ENCODE assay signal across 15 mouse cellular contexts in genomic region chr8:6958086-6958485, GRCm38 (mm10).
"Had no signal": no experiment of that assay in that cellular context is flagged by ENCODE, and none has a peak within 500 bp of the region (broad histone marks: within the 10 kb centered on the region; RNA-seq: fewer than 3 reads in every experiment).

No protein-coding gene starts in this region.

- H3K9me3 ChIP-seq: neural tube, embryonic 12.5 days; neural tube, embryonic 13.5 days; neural tube, embryonic 15.5 days; stomach, embryonic 15.5 days had no signal

- H3K36me3 ChIP-seq: neural tube, embryonic 12.5 days; neural tube, embryonic 13.5 days; neural tube, embryonic 15.5 days; stomach, embryonic 15.5 days had no signal

- H3K4me2 ChIP-seq: neural tube, embryonic 12.5 days; neural tube, embryonic 13.5 days; neural tube, embryonic 15.5 days; stomach, embryonic 15.5 days had no signal

- H3K27ac ChIP-seq: neural tube, embryonic 12.5 days; neural tube, embryonic 13.5 days; neural tube, embryonic 15.5 days; stomach, embryonic 15.5 days; stomach, postnatal 0 days had no signal

- H3K27me3 ChIP-seq: neural tube, embryonic 12.5 days; neural tube, embryonic 13.5 days; neural tube, embryonic 15.5 days; stomach, embryonic 15.5 days had no signal

- H3K9ac ChIP-seq: neural tube, embryonic 12.5 days; neural tube, embryonic 13.5 days; neural tube, embryonic 15.5 days; stomach, embryonic 15.5 days had no signal

- DNase-seq: right cerebral cortex, adult 18-20 months; right cerebral cortex, postnatal 14 days; right cerebral cortex, postnatal 25 days; right cerebral cortex, postnatal 4 days; thymus, adult 18-20 months; thymus, adult 2 months; thymus, postnatal 14 days; thymus, postnatal 25 days; thymus, postnatal 36 days; thymus, postnatal 4 days had no signal

- H3K4me1 ChIP-seq: neural tube, embryonic 12.5 days; neural tube, embryonic 13.5 days; neural tube, embryonic 15.5 days; stomach, embryonic 15.5 days had no signal

- H3K4me3 ChIP-seq: neural tube, embryonic 12.5 days; neural tube, embryonic 13.5 days; neural tube, embryonic 15.5 days; stomach, embryonic 15.5 days had no signal
